Mouse (Mus musculus) liver, adult 2 months (tissue): Measurements from ENCODE around the gene Chn2. TPM values are rescaled to one million over a fixed set of nuclear protein-coding genes. Genes with fewer than 3 reads are reported as not detected.
A peak's percentile ranks its signal among the peaks of the same experiment; 100 is the strongest.

Source experiments
- DNase-seq: peaks from one replicate; pipeline ENCODE4 v3.0.0-alpha.2; 2011; ENCODE audit warnings: low read depth, low spot score; ENCODE audit errors: extremely low read depth
- H3K27ac ChIP-seq: fragments of 200-500 bp; replicated peaks from 2 replicates; pipeline ENCODE4 v1.5.1; 2012; ENCODE audit warnings: low read depth, mild to moderate bottlenecking, control low read depth, inconsistent platforms, low read length; ENCODE audit not compliant: insufficient read depth
- H3K27me3 ChIP-seq: fragments of 200-500 bp; 2 replicates; pipeline ENCODE4 v1.6.1; 2012; ENCODE audit warnings: mild to moderate bottlenecking, moderate library complexity, low read length, inconsistent platforms; ENCODE audit not compliant: control insufficient read depth, insufficient read depth
- H3K36me3 ChIP-seq: fragments of 200-500 bp; 2 replicates; pipeline ENCODE4 v1.6.1; 2012; ENCODE audit warnings: low read length, inconsistent platforms; ENCODE audit not compliant: control insufficient read depth, insufficient read depth
- H3K4me1 ChIP-seq: fragments of 200-500 bp; 2 replicates; pipeline ENCODE4 v1.6.1; 2011; ENCODE audit warnings: low read length; ENCODE audit not compliant: control insufficient read depth, insufficient read depth
- H3K4me3 ChIP-seq: fragments of 200-500 bp; 2 replicates; pipeline ENCODE4 v1.5.1; 2011; ENCODE audit warnings: low read depth, mild to moderate bottlenecking, control low read depth, low read length, moderate library complexity; ENCODE audit not compliant: insufficient read depth
- H3K79me2 ChIP-seq: fragments of 200-500 bp; 2 replicates; pipeline ENCODE4 v1.6.1; 2012; ENCODE audit warnings: inconsistent platforms, mild to moderate bottlenecking, low read length, moderate library complexity; ENCODE audit not compliant: control insufficient read depth, insufficient read depth
- H3K9ac ChIP-seq: fragments of 200-500 bp; 2 replicates; pipeline ENCODE4 v1.6.1; 2012; ENCODE audit warnings: low read depth, mild to moderate bottlenecking, control low read depth, inconsistent platforms, low read length
- CTCF ChIP-seq: fragments of 200-500 bp; IDR thresholded peaks from 2 replicates; pipeline ENCODE4 v1.5.1; 2011; ENCODE audit warnings: low read depth, low read length, control low read depth
- POLR2A ChIP-seq: fragments of 200-500 bp; IDR thresholded peaks from 2 replicates; pipeline ENCODE4 v1.6.1; 2011; ENCODE audit warnings: low read length, control low read depth; ENCODE audit not compliant: insufficient read depth; ENCODE audit errors: extremely low read depth
- WGBS: fragments of 180-500 bp; shearing (Covaris S2); methylation state at CpG from one replicate; pipeline ENCODE4 v1.1.7; 2018; 5-methylcytosine and 5-hydroxymethylcytosine counted together
- polyA plus RNA-seq: library from polyadenylated mRNA; depleted of rRNA; stranded (reverse); fragments of >200 nt; gene quantifications from 2 replicates; pipeline ENCODE4 v1.2.3, GENCODE M21; 2012
- total RNA-seq: library from RNA; depleted of rRNA; stranded (reverse); fragments of >200 nt; gene quantifications from 2 replicates; pipeline ENCODE4 v1.2.3, GENCODE M21; 2014

Gene Chn2
- total and polyA plus RNA-seq, 2 experiments: 37.3 to 46.2 TPM

GRCm38 (mm10) chr6:54118395-54118794 is 79.0 kb downstream of the Chn2 start:
- H3K36me3 ChIP-seq: no peaks in the 10 kb centered on the region
- H3K27me3 ChIP-seq: no peaks in the 10 kb centered on the region
- peaks cover 2% of the 10 kb centered on the region for H3K4me1 ChIP-seq
- no peak for TF ChIP-seq POLR2A
- WGBS: 96% methylated on average over 3 of the region's 3 CpGs
- no peak overlapping the region for H3K9ac ChIP-seq
- DNase-seq: no peak
- H3K27ac ChIP-seq: no peak overlapping the region
- no peak overlapping the region for H3K4me3 ChIP-seq
- H3K79me2 ChIP-seq: peaks cover 18% of the 10 kb centered on the region; the same call in 1 of the 2 replicates

GRCm38 (mm10) chr6:54118897-54119296 is 79.5 kb downstream of the Chn2 start:
- no peak for TF ChIP-seq POLR2A
- TF ChIP-seq CTCF: no peak
- no peak overlapping the region for H3K27ac ChIP-seq
- H3K4me1 ChIP-seq: peaks cover 2% of the 10 kb centered on the region
- no peak for DNase-seq
- no peaks in the 10 kb centered on the region for H3K36me3 ChIP-seq
- no peak overlapping the region for H3K4me3 ChIP-seq
- no peaks in the 10 kb centered on the region for H3K27me3 ChIP-seq
- no peak overlapping the region for H3K9ac ChIP-seq
- 77% methylated on average over 4 of the region's 4 CpGs for WGBS
- peaks cover 17% of the 10 kb centered on the region; the same call in 1 of the 2 replicates for H3K79me2 ChIP-seq

- TF ChIP-seq POLR2A (no peak), CTCF (no peak)
- Histone ChIP-seq H3K4me3 (no peak overlapping the region), H3K79me2 (peaks cover 15% of the 10 kb centered on the region; the same call in 1 of the 2 replicates), H3K4me1 (peaks cover 6% of the 10 kb centered on the region), H3K27ac (no peak overlapping the region), H3K36me3 (no peaks in the 10 kb centered on the region), H3K27me3 (no peaks in the 10 kb centered on the region), H3K9ac (no peak overlapping the region)
- DNase-seq: no peak
- WGBS: 92% methylated on average over 2 of the region's 2 CpGs
These were observed 80.1 kb downstream of the Chn2 start for GRCm38 (mm10) chr6:54119461-54119860.

DNA sequence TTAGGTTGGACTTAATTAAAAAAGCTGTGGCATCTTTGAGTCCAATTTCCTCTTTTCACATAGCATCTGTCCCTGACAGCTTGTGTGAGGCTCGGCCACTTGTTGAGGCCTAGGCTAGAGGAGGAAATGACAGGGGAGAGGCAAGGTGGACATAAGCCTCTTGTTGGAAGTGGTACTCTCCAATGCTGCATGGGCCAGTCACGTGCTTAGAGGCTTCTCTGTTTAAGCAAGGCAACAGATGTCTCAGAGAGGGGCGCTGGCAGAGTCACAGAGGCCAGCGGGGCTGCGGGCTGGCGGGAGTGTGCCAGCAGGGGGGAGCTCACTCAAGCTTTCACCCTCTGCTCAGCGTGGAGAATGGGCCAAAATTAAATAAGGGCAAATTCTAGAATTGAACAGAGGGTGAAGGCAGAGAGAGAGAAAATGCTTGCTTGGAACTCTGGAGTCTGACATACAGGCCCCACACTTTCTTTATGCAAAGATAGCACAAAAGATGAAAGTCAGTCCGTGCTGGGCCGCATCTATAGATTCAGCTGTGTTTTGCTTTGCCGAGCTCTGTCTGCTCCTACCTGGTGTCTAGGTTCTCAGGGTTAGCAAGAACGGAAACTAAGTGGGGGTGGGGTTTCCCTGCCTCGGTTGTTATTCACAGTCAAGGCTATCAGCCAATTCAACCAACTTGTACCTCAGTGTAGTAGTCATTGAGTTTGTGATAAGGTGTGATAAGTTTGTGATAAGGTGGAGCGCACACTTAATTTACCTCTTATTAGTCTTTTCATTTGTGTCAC is 80.7 kb downstream of the Chn2 start:
- no peak for TF ChIP-seq CTCF
- TF ChIP-seq POLR2A: no peak
- 67% methylated on average over 13 of the region's 13 CpGs for WGBS
- Histone ChIP-seq H3K79me2 (peaks cover 14% of the 10 kb centered on the region; the same call in 1 of the 2 replicates), H3K36me3 (no peaks in the 10 kb centered on the region), H3K9ac (no peak overlapping the region), H3K27me3 (no peaks in the 10 kb centered on the region), H3K27ac (no peak overlapping the region), H3K4me1 (peaks cover 8% of the 10 kb centered on the region), H3K4me3 (no peak overlapping the region)
- no peak for DNase-seq

GRCm38 (mm10) chr6:54120889-54121288 is 81.5 kb downstream of the Chn2 start:
- Histone ChIP-seq H3K79me2 (peaks cover 20% of the 10 kb centered on the region; the same call in 1 of the 2 replicates), H3K27ac (no peak overlapping the region), H3K9ac (no peak overlapping the region), H3K4me3 (no peak overlapping the region), H3K36me3 (no peaks in the 10 kb centered on the region), H3K4me1 (peaks cover 16% of the 10 kb centered on the region), H3K27me3 (no peaks in the 10 kb centered on the region)
- no peak for TF ChIP-seq POLR2A
- no peak for TF ChIP-seq CTCF
- no peak for DNase-seq
- WGBS: 93% methylated on average over 5 of the region's 5 CpGs

GRCm38 (mm10) chr6:54124519-54124918 is 85.2 kb downstream of the Chn2 start:
- TF ChIP-seq POLR2A (no peak), CTCF (no peak)
- H3K4me3 ChIP-seq: no peak overlapping the region
- no peaks in the 10 kb centered on the region for H3K27me3 ChIP-seq
- 14% methylated on average over 3 of the region's 3 CpGs for WGBS
- peak overlapping the region; percentile 29; the same call in 1 of the 2 replicates for H3K27ac ChIP-seq
- no peak overlapping the region for H3K9ac ChIP-seq
- DNase-seq: peak; percentile 97
- H3K79me2 ChIP-seq: peaks cover 19% of the 10 kb centered on the region; the same call in 1 of the 2 replicates
- peaks cover 15% of the 10 kb centered on the region for H3K4me1 ChIP-seq
- no peaks in the 10 kb centered on the region for H3K36me3 ChIP-seq
